In genomic region chr15:59905832-59906797, GRCm38 (mm10) we compare ENCODE assay signal across 9 mouse cellular contexts.
DNase-seq lines count a peak whose midpoint lies in the region; ATAC-seq and TF ChIP-seq lines count a peak whose summit lies in the region.
"Had no signal": no experiment of that assay in that cellular context is flagged by ENCODE, and none has a peak within 500 bp of the region (broad histone marks: within the 10 kb centered on the region; RNA-seq: fewer than 3 reads in every experiment).

No protein-coding gene starts in this region.

- no peaks in the 10 kb centered on the region for H3K36me3 ChIP-seq in hindbrain, embryonic 14.5 days (replicated peaks; ENCODE audit: control insufficient read depth, insufficient read depth)
- H3K36me3 ChIP-seq in hindbrain, embryonic 13.5 days: no peaks in the 10 kb centered on the region
- H3K36me3 ChIP-seq in E14TG2a.4 (ENCODE audit: insufficient read depth, low read length): no peaks in the 10 kb centered on the region
- H3K36me3 ChIP-seq in forebrain, embryonic 16.5 days (ENCODE audit: control insufficient read depth, insufficient read depth): no peaks in the 10 kb centered on the region
- H3K36me3 ChIP-seq: embryonic facial prominence, embryonic 12.5 days had no signal

- ATAC-seq in hindbrain, embryonic 14.5 days (ENCODE audit: low FRiP score): no peak
- no peak for ATAC-seq in hindbrain, embryonic 13.5 days (ENCODE audit: low FRiP score)
- ATAC-seq in forebrain, embryonic 16.5 days: peak; percentile 50

- H3K9me3 ChIP-seq in hindbrain, embryonic 14.5 days (ENCODE audit: control insufficient read depth, low read length): no peaks in the 10 kb centered on the region
- no peaks in the 10 kb centered on the region for H3K9me3 ChIP-seq in hindbrain, embryonic 13.5 days
- H3K9me3 ChIP-seq in E14TG2a.4 (ENCODE audit: low read length): 0 out of 2 replicates have a peak, but pooled peaks cover 4% of the 10 kb centered on the region
- no peaks in the 10 kb centered on the region for H3K9me3 ChIP-seq in forebrain, embryonic 16.5 days (ENCODE audit: control insufficient read depth, low read length)
- H3K9me3 ChIP-seq: embryonic facial prominence, embryonic 12.5 days had no signal

- no peaks in the 10 kb centered on the region for H3K27me3 ChIP-seq in hindbrain, embryonic 14.5 days (ENCODE audit: control insufficient read depth, insufficient read depth, low read length)
- H3K27me3 ChIP-seq in hindbrain, embryonic 13.5 days: no peaks in the 10 kb centered on the region
- H3K27me3 ChIP-seq in E14TG2a.4 (ENCODE audit: insufficient read depth, low read length): no peaks in the 10 kb centered on the region
- H3K27me3 ChIP-seq in forebrain, embryonic 16.5 days (replicated peaks; ENCODE audit: control insufficient read depth, insufficient read depth, low read length): no peaks in the 10 kb centered on the region
- H3K27me3 ChIP-seq: embryonic facial prominence, embryonic 12.5 days had no signal

- no peak overlapping the region for H3K27ac ChIP-seq in hindbrain, embryonic 14.5 days
- H3K27ac ChIP-seq in hindbrain, embryonic 13.5 days: no peak overlapping the region
- no peak overlapping the region for H3K27ac ChIP-seq in forebrain, embryonic 16.5 days (ENCODE audit: low read length)
- H3K27ac ChIP-seq: embryonic facial prominence, embryonic 12.5 days had no signal

- H3K4me2 ChIP-seq in hindbrain, embryonic 14.5 days (replicated peaks): no peak overlapping the region
- H3K4me2 ChIP-seq in hindbrain, embryonic 13.5 days: no peak overlapping the region
- no peak overlapping the region for H3K4me2 ChIP-seq in forebrain, embryonic 16.5 days (ENCODE audit: low read length)
- H3K4me2 ChIP-seq: embryonic facial prominence, embryonic 12.5 days had no signal

- 83% methylated on average over 9 of the region's 9 CpGs for WGBS in hindbrain, embryonic 14.5 days
- WGBS in hindbrain, embryonic 13.5 days: 83% methylated on average over 9 of the region's 9 CpGs
- 81% methylated on average over 9 of the region's 9 CpGs for WGBS in forebrain, embryonic 16.5 days

- H3K4me1 ChIP-seq in hindbrain, embryonic 14.5 days (replicated peaks; ENCODE audit: control insufficient read depth, insufficient read depth, low read length): no peaks in the 10 kb centered on the region
- no peaks in the 10 kb centered on the region for H3K4me1 ChIP-seq in hindbrain, embryonic 13.5 days (replicated peaks)
- no peaks in the 10 kb centered on the region for H3K4me1 ChIP-seq in E14TG2a.4 (replicated peaks; ENCODE audit: low read depth, low read length)
- H3K4me1 ChIP-seq in forebrain, embryonic 16.5 days (replicated peaks; ENCODE audit: control insufficient read depth, insufficient read depth, low read length): no peaks in the 10 kb centered on the region
- H3K4me1 ChIP-seq: embryonic facial prominence, embryonic 12.5 days had no signal

- TF ChIP-seq CTCF in E14TG2a.4 (conservative IDR thresholded peaks at IDR 0.05; ENCODE audit: low read length): peak; percentile 92

- H3K4me3 ChIP-seq in hindbrain, embryonic 14.5 days (replicated peaks; ENCODE audit: low read length): no peak overlapping the region
- no peak overlapping the region for H3K4me3 ChIP-seq in hindbrain, embryonic 13.5 days
- no peak overlapping the region for H3K4me3 ChIP-seq in E14TG2a.4 (replicated peaks; ENCODE audit: low read length)
- H3K4me3 ChIP-seq in forebrain, embryonic 16.5 days (replicated peaks; ENCODE audit: low read length): no peak overlapping the region
- H3K4me3 ChIP-seq: embryonic facial prominence, embryonic 12.5 days had no signal

- no peak overlapping the region for H3K9ac ChIP-seq in hindbrain, embryonic 14.5 days
- no peak overlapping the region for H3K9ac ChIP-seq in hindbrain, embryonic 13.5 days
- no peak overlapping the region for H3K9ac ChIP-seq in forebrain, embryonic 16.5 days (replicated peaks; ENCODE audit: low read depth, low read length)
- H3K9ac ChIP-seq: embryonic facial prominence, embryonic 12.5 days had no signal

- DNase-seq in hindbrain, embryonic 14.5 days (ENCODE audit: low spot score): peak; percentile 72
- peak; percentile 56 for DNase-seq in 416B (ENCODE audit: low read depth)
- DNase-seq in right cerebral cortex, adult 18-20 months: no peak
- no peak for DNase-seq in yolk sac, embryonic 10.5 days (ENCODE audit: low spot score)
- DNase-seq in right cerebral cortex, postnatal 10 days (ENCODE audit: low spot score in 2 of 2): no peak

Comparison
In these comparisons a context has a peak if more than half of its experiments do, and no peak if none do; other contexts are left out.
1. DNase-seq: peak in hindbrain, embryonic 14.5 days (single experiment) and 416B (single experiment); none in right cerebral cortex, adult 18-20 months (single experiment), yolk sac, embryonic 10.5 days (single experiment) and right cerebral cortex, postnatal 10 days (0 of 2).